Mouse (Mus musculus) embryonic facial prominence, embryonic 11.5 days (tissue): ENCODE results near the gene Btg1-ps2. TPM values are rescaled to one million over a fixed set of nuclear protein-coding genes. Genes with fewer than 3 reads are reported as not detected.

Experiments
- ATAC-seq: fragments of 200-750 bp; cut with Nextera tagmentation; replicated peaks from 2 replicates; pipeline ENCODE4 v1.8.0; 2017; ENCODE audit warnings: low read depth; ENCODE audit not compliant: insufficient number of reproducible peaks, low FRiP score, low TSS enrichment
- DNase-seq: peaks from one replicate; pipeline ENCODE4 v3.0.0-alpha.2; 2015; ENCODE audit warnings: low spot score
- H3K27ac ChIP-seq: fragments of 300-500 bp; sonication (generic); replicated peaks from 2 replicates; pipeline ENCODE4 v1.5.1; 2014; ENCODE audit warnings: mild to moderate bottlenecking, low read depth, low read length, control low read depth
- H3K27me3 ChIP-seq: fragments of 300-500 bp; sonication (generic); 2 replicates; pipeline ENCODE4 v1.6.1; 2014; ENCODE audit warnings: mild to moderate bottlenecking, low read length, moderate library complexity, mixed read lengths; ENCODE audit not compliant: control insufficient read depth, insufficient read depth
- H3K36me3 ChIP-seq: fragments of 300-500 bp; sonication (generic); replicated peaks from 2 replicates; pipeline ENCODE4 v1.6.1; 2014; ENCODE audit warnings: low read depth, mild to moderate bottlenecking, low read length, moderate library complexity, mixed read lengths; ENCODE audit not compliant: control insufficient read depth, insufficient read depth
- H3K4me1 ChIP-seq: fragments of 300-500 bp; sonication (generic); 2 replicates; pipeline ENCODE4 v1.6.1; 2014; ENCODE audit warnings: low read length, mixed read lengths; ENCODE audit not compliant: control insufficient read depth, insufficient read depth
- H3K4me2 ChIP-seq: fragments of 300-500 bp; sonication (generic); 2 replicates; pipeline ENCODE4 v1.6.1; 2014; ENCODE audit warnings: low read depth, mild to moderate bottlenecking, control low read depth, low read length, moderate library complexity
- H3K4me3 ChIP-seq: fragments of 300-500 bp; sonication (generic); 2 replicates; pipeline ENCODE4 v1.5.1; 2014; ENCODE audit warnings: low read depth, low read length, control low read depth
- H3K9ac ChIP-seq: fragments of 300-500 bp; sonication (generic); replicated peaks from 2 replicates; pipeline ENCODE4 v1.6.1; 2014; ENCODE audit warnings: mild to moderate bottlenecking, control low read depth, low read length
- H3K9me3 ChIP-seq: fragments of 300-500 bp; sonication (generic); replicated peaks from 2 replicates; pipeline ENCODE4 v1.6.1; 2016; ENCODE audit warnings: mild to moderate bottlenecking, low read length, inconsistent platforms, mixed read lengths; ENCODE audit not compliant: control insufficient read depth
- WGBS: fragments of 180-500 bp; shearing (Covaris S2); extraction: QIAGEN DNeasy Blood & Tissue Kit; methylation state at CpG from one replicate; pipeline ENCODE4 v1.1.7; 2014; 5-methylcytosine and 5-hydroxymethylcytosine counted together
- polyA plus RNA-seq: library from polyadenylated mRNA; unstranded; fragments of >200 nt; fragmentation: Nextera tagmentation; extraction: Ambion mirVana; gene quantifications from 2 replicates; pipeline ENCODE4 v1.2.1, GENCODE M21; 2014

Btg1-ps2 gene
- polyA plus RNA-seq, 1 experiment from 2014 or later: not detected

- H3K4me3 ChIP-seq: no peak overlapping the region
- H3K9ac ChIP-seq: no peak overlapping the region
- no peaks in the 10 kb centered on the region for H3K27me3 ChIP-seq
- no peak overlapping the region for H3K27ac ChIP-seq
- DNase-seq (no peak), ATAC-seq (no peak)
- 75% methylated on average over 2 of the region's 2 CpGs for WGBS
- no peak overlapping the region for H3K4me2 ChIP-seq
- no peaks in the 10 kb centered on the region for H3K36me3 ChIP-seq
- no peaks in the 10 kb centered on the region for H3K4me1 ChIP-seq
- no peaks in the 10 kb centered on the region for H3K9me3 ChIP-seq
These were observed 34.2 kb downstream of the Btg1-ps2 start for GRCm38 (mm10) chrX:38008756-38009155.

Other genes starting within 250 kb of the Btg1-ps2 start
- 1.8 and 2.1 TPM in 2 replicates for gene Rhox5, start 238.3 kb downstream of the Btg1-ps2 start, polyA plus RNA-seq
- not detected in 2 replicates for gene Rhox6, start 216.2 kb downstream of the Btg1-ps2 start, polyA plus RNA-seq
- gene Rhox7a, start 211.4 kb downstream of the Btg1-ps2 start, polyA plus RNA-seq: not detected in 2 replicates
- gene Rhox8, start 164.2 kb downstream of the Btg1-ps2 start, polyA plus RNA-seq: not detected in 2 replicates
- not detected in 2 replicates for gene Rhox7b, start 145.9 kb downstream of the Btg1-ps2 start, polyA plus RNA-seq
- not detected in 2 replicates for gene Rhox9, start 141.3 kb downstream of the Btg1-ps2 start, polyA plus RNA-seq
- gene Btg1-ps1, start 24.3 kb downstream of the Btg1-ps2 start, polyA plus RNA-seq: not detected in 2 replicates
- not detected in 2 replicates for gene Rhox10, start 23.4 kb upstream of the Btg1-ps2 start, polyA plus RNA-seq
- gene Rhox11, start 42.0 kb upstream of the Btg1-ps2 start, polyA plus RNA-seq: not detected in 2 replicates
- gene Rhox12, start 67.8 kb upstream of the Btg1-ps2 start, polyA plus RNA-seq: not detected in 2 replicates
- gene Rhox13, start 78.1 kb upstream of the Btg1-ps2 start, polyA plus RNA-seq: not detected in 2 replicates
- gene Zbtb33, start 146.7 kb upstream of the Btg1-ps2 start, polyA plus RNA-seq: 7.3 and 9.1 TPM in 2 replicates
- 29.8 and 33.0 TPM in 2 replicates for gene Tmem255a, start 209.3 kb upstream of the Btg1-ps2 start, polyA plus RNA-seq